Mouse (Mus musculus): ENCODE results near the gene Alkbh6. TPM values are rescaled to one million over a fixed set of nuclear protein-coding genes. Genes with fewer than 3 reads are reported as not detected.
A peak's percentile ranks its signal among the peaks of the same experiment; 100 is the strongest.

The Alkbh6 gene
- 10 to 100 TPM; 29.4 to 30.8 TPM for total RNA-seq (2021)

DNA sequence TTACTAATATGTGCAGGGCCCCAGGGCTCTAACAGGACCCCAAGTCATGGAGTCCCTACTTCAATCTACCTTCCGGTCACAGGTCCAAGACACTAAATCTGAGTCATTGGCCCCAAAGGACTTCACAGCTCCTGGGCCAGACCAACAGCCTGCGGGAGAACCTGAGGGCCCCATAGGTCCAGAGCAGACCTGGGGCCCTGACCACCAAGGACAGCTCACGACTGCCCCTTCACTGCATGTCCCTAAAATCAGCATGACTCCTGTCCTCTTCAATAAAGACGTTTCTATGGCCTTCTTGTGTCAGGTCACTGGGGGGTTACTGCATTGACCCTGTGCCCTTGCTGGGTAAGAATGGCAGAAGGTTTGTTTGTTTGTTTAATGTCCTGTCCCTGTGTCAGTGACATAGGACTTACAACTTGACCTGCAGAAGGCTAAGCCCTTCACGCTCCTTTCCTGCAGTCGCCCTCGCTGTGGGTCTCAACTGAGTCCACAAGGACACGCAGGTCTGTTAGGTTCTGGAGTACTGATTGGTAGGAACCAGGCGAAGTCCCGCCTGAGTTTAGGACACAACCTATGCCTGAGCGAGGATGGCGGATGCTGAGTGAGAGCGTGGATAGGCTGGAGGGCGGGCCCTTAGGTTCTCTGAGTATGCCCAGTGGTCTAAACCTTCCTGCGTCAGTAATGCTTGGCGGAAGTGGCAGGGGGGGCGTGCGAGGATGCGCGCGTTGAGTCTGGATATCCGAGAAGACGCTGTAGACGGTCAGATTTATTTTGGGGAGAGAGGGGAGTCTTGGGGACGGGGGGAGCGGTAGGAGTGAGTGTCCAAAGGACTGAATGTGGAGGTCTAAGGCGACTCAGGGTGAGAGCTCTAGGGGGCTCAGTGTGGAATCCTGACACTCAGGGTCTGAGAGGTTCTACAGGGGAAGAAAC lies at the start of gene Alkbh6:
Gene Alkbh6, plus strand, starts transcription at position 642 of the 930 bp plus-strand sequence.
- DNase-seq = peak; percentile 93

DNA sequence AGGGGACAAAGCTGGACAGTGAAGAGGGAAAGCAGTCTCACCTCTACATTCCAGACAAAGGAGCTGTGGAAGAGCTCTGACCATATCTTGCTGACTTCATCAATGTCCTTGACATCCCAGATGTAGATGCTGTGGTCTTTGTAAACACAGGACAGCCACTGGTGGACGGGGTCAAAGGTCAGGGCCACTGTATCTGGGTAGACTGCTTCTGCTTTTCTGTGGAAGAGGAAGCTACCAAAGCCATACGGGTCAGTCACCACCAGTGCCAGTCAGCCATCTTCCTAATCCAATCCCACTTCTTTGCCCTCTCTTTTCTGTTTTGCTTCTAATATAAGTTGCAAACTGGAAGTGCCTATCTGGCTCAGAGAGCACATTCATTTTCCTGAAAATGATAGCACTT lies 43.5 kb upstream of the Alkbh6 start:
- no peak for DNase-seq

DNA sequence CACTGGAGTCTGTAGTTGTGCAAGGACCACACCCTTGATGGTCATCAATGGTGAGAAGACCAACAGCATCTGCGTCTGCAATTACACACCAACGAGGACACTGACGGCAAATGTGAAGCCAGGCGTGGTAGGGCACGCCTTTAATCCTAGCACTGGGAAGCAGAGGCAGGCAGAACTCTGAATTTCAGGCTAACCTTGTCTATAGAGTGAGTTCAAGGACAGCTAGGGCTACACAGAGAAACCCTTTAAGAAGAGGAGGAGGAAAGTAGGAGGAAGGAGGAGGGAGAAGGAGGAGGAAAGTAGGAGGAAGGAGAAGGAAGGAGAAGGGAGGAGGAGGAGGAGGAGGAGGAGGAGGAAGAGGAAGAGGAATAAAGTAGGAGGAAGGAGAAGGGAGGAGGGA lies 43.0 kb upstream of the Alkbh6 start:
- no peak for DNase-seq

DNA sequence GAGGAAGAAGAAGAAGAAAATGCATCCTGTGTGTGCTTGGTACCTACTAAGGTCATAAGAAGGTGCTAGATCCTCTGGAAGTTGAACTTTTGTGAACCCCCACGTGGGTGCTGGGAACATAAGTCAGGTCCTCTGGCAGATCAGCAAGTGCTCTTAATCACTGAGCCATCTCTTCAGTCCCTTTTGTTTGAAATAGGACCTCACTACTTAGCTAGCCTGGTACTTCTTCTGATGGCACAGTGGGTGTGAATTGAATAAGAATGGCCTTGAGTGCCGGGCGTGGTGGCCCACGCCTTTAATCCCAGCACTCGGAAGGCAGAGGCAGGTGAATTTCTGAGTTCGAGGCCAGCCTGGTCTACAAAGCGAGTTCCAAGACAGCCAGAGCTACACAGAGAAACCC lies 42.6 kb upstream of the Alkbh6 start:
- DNase-seq = no peak

DNA sequence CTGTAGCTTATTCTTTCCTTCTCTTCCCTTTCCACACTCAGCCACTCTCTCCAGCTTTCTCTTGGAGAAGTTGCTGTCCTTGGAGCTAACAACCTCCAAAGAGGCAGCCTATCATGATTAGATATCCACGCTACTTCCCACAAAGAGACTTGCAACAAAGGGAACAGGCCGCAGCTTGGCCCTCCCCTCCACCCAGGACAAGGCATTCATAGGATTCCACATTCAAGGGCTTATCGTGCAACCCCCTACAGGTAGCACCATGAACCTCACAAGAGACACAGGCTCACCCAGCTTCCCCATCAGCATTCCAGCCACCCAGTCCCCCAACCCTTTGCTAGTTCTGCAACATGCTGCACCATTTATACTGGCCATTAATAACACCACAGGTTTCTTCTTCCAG lies 41.7 kb upstream of the Alkbh6 start:
- no peak for DNase-seq

DNA sequence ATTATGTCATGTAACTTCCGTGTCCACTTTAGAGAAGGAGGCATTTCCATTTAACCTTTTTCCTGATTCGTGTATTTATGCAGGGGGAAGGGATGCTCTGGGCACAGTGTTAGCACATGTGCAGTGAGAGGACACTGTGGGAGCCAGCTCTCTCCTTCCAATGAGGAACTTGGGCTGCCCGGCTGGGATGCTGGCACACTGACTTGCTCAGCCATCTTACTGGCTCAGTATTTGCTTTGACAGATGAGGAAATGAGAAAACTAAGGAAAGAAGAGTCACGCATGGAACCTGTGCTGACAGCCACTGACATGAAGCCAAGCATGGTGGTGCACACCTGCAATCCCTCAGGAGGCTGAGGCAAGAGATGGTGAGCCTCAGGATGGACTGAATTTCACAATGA lies 38.9 kb upstream of the Alkbh6 start:
- no peak for DNase-seq

DNA sequence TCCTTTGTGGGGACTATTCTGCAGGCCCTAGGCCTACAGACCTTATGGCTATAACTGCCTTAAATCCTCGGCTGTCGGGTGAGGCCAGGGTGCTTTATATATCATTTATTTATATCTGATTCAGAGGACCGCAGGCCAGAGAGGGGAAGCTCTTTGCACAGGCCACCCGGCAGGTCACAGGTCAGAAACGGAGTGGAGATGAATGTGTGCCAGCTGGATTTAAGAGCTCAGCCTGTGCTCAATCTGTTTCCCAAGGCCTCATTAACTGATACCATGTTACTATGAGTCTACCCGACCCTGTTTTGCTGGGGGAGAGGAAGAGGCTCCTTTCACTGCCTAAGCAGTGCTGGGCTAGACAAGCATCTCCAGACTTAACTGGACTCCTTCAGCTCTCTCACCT lies 34.1 kb upstream of the Alkbh6 start:
- no peak for DNase-seq

DNA sequence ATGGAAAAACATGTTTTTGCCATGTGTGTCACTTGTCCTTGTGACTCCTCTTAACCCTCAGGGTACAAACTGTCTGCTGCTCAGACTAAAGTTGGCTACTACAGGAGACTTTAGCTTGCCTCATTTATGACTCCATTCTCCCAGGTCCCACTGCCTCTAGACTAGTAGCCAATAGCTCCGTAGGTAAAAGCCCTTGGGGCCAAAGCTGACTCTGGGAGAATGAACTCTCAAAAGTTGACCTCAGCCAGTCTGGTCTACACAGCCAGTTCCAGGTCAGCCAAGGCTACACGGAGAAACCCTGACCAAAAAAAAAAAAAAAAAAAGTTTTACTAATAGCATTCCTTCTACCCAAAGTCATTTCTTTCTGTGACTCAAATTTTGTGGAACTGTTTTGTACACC lies 29.6 kb upstream of the Alkbh6 start:
- no peak for DNase-seq

DNA sequence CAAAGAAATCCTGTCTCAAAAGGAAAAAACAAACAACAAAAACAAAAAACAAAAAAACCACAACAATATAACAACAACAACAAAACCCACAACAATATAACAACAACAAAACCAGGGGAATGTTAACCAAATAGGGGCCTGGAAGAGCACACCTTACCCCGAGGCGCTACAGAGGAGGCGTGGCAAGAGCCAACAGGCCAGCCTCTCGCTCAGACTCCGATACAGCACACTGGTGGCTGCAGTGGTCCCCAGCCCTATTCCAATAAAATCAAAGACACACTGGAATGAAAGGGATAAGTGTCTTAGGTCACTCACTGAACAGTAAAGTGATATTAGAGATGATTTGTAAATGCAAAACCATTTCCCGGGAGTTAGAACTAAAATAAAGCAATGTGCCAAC lies 29.0 kb upstream of the Alkbh6 start:
- no peak for DNase-seq

DNA sequence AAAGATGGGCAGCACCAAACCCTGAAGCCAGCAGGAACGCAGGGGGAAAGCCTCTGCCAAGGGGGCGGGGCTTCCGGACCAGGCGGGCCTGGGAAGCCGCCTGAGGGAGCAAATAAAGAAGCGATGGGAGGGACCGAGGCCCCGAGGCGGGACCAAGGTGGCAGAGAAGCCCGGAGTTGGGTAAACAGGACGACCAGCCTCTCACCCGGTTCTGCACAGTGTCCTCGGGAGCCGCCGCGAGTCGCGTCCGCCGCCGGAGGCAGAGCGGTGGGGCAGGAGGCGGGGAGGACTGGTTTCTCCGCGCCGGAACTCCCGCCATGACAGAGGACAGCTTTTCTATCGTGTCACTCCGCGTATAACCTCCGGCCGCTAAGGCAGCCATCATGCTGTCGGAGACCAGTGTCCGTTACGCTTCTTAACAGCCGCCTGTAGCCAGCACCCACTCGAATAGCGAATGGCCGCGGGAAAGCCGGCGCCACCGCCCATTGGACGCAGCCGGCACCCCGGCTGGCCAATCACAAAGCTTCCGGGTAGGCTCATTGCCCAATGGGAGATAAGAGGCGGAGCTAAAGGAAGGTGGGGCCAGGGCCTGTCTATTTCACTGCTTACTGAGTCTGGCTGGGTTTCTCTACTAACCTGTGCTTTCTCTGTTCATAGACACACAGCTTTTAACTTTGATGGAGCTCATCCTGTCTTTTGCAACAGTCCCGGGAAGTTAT lies 28.4 kb upstream of the Alkbh6 start, which contains the start of the genes Thap8 and Wdr62:
Gene Thap8, plus strand, starts transcription at position 144 of the 719 bp plus-strand sequence.
Gene Wdr62, minus strand, starts transcription at position 469 of the 719 bp plus-strand sequence.
- DNase-seq = peak; percentile 95

DNA sequence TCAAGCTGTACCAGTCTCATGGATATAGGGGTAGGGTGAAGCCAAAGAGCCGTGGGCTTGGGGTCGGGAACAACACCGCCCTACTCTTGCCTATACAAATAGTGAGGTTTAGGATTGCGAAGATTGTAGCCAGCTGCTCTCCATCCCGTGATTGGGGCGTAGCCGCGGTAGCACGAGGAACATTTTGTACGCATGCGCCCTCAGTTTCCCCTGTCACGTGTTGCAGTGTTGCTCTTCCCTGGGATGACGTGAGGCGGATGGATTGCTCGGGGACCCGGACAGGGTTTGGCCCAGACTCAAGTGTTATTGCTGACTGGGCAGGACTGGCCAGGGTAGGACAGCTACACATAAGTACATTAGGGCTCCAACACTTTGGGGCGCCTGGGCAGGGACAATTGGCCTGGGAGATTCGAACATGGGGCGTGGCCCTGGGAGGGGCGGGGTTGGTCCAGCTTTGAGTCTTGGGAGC lies 27.8 kb upstream of the Alkbh6 start:
- peak; percentile 92 for DNase-seq

DNA sequence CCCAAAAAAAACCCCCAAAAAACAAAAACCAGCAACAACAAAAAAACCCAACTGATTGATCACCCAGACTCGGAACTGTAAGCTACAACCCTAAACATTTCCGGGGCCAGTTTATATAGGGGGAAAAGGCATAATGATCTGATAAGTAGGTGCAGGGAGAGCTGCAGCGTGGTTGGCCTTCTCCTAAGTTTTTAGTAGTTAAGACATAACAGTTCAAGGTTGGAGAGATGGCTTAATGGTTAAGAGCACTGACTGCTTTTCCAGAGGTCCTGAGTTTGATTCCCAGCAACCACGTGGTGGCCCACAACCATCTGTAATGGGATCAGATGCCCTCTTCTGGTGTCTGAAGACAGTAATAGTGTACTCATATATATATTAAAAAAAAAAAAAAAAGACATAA lies 27.0 kb upstream of the Alkbh6 start:
- DNase-seq = no peak

DNA sequence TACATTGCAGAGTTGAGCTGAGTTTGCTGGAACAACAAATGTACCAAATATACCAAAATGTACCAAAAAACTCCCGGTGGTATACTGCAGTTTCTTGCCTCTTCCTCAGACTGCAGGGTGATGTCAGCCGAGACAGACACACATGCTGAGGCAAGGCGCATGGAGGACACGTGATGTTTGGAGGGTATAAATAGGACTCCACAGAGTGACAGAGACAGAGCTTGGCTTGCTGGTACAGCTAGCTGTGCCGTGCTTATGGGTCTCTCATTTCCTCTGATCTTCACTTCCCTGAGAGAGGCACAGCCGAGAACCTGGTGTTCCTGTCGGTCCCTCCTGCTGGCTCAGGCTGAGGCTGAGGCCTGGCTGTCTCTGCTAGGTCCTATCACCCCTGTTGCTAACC lies 25.8 kb upstream of the Alkbh6 start:
- DNase-seq = no peak

DNA sequence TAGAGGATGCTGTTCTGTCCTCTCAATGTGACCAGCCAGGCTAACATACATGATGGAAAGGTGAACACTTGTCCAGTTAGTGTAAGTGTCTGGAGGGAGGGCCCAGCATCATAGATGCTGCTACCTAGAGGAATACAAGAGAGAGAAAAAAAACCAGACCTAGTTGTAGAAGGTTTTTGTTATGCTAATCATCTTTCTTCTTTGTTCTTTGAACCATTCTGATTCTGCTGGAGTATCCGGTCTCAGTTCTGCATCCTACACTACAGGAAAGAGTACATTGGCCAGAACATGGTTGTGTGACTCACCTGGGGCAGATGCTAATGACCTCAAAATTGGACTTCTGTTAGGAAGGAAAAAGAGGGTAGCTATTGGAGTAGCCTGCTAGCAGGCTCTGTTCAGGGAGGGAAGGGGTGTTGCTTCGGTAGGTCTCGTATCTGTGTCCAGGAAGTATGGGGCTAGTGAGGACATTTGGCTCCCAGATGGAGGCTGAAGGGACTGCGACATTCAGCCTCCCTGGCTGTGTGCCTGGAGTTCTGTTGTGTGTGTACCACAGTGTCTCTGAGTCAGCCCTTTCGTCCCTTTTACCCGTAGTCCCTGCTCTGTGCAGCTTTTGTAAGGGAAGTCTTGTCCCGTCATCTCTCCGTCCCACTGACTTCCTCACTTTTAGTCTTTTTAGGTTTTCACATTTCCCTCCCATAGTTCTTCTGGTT lies 21.7 kb upstream of the Alkbh6 start:
- DNase-seq = peak; percentile 67

DNA sequence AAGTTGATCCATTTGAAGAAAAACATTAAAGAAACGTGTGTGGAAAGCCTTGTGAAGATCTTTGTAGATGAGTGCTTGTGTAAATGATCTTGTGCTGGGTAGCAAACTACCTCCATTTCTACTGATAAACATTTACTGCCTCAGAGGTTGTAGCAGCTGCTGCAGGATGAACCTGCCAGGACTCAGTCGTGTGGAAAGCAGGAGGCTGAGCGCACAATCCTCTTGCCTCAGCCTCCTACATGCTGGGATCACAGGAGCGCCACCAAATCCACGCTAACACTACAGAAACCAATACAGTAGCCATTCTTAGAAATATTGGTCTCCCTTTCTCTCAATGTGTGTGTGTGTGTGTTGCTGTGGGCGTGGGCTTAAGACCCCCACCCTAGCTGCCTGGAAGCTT lies 20.5 kb upstream of the Alkbh6 start:
- DNase-seq = no peak

DNA sequence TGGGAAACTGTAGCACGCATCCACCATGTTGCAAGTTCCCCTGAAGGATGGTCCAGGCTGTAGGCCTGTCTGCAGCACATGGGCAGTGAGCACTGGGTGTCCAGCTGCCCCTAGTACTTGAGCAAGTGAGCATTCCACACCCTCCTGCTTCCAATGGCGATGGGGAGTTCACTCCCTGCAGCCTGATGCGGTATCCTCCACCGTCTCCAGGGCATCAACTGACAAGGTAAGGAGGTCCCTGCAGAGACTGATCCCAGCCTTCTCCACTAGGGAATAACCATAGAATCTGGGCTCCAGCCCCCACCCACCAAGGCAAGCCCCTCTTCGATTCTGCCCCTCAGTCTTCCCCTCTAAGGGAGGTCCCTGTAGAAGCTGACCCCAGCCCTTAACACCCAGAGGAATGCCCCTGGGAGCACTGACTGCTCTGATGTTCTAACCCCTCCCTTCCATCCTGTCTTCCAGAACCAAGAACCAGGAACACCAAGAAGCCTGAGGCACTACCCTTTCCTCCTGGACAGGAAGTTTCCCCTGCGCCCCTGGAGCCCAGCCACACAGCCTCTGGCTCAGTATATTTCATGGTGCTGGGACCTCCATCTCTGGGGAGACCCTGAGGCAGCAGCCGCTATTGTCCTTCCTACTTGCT lies 19.3 kb upstream of the Alkbh6 start:
- no peak for DNase-seq

DNA sequence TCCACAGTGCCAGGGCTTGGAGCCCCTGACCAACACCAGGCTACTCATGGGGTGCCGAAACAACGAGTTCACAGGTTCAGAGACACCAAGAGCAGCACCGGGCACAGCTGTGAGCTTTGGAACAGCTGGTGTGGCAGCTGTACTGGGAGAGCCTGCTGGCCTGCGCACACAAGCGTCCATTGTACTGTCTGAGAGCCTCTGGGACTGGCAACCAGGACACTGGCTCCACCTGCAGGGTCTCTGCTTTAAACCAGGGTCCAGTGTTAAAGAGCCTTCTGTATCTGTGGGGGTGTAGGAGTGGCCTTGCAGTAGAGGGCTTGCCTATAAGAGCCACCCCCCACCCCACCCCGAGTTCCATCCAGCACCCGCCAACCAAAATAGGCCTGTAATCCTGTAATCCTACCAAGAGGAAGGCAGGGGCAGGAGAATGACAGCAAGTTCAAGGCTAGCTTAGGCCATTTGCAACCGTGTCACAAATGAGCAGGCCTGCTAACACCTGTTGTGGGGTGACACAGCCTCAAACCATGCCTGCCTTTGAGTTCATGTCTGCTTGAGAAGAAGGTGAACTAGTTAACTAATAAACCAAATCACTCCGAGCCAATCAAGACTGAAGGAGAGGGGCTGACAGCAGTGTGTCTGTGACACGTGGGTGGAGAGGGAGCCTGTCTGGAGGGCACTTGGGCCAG lies 18.7 kb upstream of the Alkbh6 start:
- peak; percentile 29 for DNase-seq

DNA sequence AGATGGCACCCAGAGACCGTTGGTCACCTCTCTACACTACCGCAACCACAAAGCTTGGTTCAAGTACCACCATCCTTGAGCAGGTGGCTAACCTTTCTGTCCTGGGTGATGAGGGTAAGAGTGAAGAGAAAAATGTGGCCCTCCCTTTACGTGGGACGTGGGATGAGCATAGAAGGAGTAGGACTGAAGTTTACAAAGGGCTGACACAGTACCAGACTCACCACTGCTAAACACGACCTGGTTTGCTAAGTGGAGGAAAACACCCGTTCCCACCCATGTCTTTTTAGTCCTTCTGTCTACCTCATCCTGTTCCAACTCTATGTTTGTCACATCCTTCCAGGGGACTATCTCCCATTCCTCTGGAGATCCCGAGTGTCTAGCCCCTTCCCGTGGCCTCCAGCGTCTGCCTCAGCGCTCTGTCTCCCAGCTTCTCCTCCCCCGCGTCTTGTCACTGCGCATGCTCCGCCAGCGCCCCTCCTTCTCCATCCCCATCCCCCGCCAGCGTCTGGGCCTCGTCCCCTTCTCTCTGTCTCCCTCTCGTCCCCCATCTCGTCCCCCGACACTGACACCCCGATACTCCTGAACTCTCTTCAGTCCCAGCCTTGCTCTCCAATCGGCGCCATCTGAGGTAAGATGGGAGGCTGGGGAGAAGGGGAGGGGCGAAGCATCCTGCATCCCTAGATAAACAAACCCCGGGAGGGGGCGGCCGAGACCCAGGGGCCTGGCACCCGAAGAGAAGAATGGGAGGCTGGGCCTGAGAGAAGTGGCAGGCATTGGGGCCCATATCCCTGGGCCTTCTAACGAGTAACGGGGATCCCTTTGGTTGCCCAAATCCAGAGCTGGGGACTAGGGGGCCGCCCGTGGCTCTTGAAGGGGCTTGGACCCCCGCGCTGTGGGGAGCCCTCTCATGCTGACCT lies 17.0 kb upstream of the Alkbh6 start, which contains the start of gene Clip3:
Gene Clip3, plus strand, starts transcription at position 514 of the 917 bp plus-strand sequence.
- peak; percentile 83 for DNase-seq

DNA sequence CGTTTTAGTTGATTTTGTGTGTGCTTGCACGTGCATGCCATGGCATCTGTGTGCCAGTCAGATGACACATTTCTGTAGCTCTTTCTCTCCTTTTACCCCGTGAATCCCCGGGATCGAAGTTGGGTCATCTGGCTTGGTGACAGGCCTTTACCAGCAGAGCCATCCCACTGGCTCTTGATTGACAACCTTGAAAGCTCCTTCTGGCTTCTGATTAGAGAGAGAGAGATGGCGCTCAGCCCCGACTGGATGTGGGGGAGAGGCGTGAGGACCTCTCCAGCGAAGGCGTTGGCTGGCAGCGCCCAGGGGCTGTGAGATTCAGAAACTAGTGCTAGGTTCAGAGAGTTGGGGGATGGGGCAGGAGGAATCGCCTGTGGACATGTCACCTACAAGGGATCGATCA lies 14.7 kb upstream of the Alkbh6 start:
- DNase-seq = no peak

DNA sequence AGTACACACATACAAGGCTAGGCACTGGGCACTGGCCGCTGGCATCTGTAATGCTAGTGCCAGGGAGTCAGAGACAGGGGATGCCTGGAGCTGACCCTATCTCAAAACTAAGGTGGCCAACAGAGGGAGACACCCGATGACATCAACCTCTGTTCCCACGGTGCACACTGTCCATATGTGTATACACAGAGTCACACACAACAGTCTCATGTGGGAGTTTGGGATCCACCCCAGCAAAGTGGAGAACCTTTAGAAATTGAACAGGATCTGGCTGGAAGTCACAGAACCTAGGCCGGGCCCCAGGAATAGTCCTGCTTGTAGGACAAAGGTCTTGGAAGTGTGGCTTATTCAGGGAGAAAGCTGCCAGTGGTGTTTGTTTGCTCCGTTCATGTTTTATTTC lies 14.2 kb upstream of the Alkbh6 start:
- no peak for DNase-seq

All from heart, postnatal 4 days (tissue).